ENCODE assay signal across 26 mouse cellular contexts in genomic region chr13:107087355-107087754, GRCm38 (mm10).
A peak's percentile ranks its signal among the peaks of the same experiment; 100 is the strongest.
DNase-seq lines count a peak whose midpoint lies in the region; ATAC-seq lines count a peak whose summit lies in the region.
"Had no signal": no experiment of that assay in that cellular context is flagged by ENCODE, and none has a peak within 500 bp of the region (broad histone marks: within the 10 kb centered on the region; RNA-seq: fewer than 3 reads in every experiment).

No protein-coding gene starts in this region.

- H3K36me3 ChIP-seq in liver, embryonic 13.5 days, result peaks cover 21% of the 10 kb centered on the region
- H3K36me3 ChIP-seq in forebrain, embryonic 14.5 days (ENCODE audit: control insufficient read depth, insufficient read depth, low read length), result no peaks in the 10 kb centered on the region
- H3K36me3 ChIP-seq: embryonic facial prominence, embryonic 12.5 days; forebrain, embryonic 12.5 days; hindbrain, embryonic 10.5 days; kidney, embryonic 15.5 days; lung, embryonic 15.5 days; midbrain, embryonic 12.5 days had no signal

- 0 out of 2 replicates have a peak overlapping the region, but pooled peaks have one; percentile 2 for H3K9ac ChIP-seq in liver, embryonic 13.5 days
- H3K9ac ChIP-seq in forebrain, embryonic 14.5 days (ENCODE audit: low read length), result no peak overlapping the region
- H3K9ac ChIP-seq: embryonic facial prominence, embryonic 12.5 days; forebrain, embryonic 12.5 days; kidney, embryonic 15.5 days; lung, embryonic 15.5 days; midbrain, embryonic 12.5 days had no signal

- intact Hi-C loops in heart, postnatal 10 days (cut with DNase I), result no loop called here

- peaks cover 35% of the 10 kb centered on the region for H3K4me1 ChIP-seq in liver, embryonic 13.5 days (replicated peaks)
- no peaks in the 10 kb centered on the region for H3K4me1 ChIP-seq in forebrain, embryonic 14.5 days (ENCODE audit: control insufficient read depth, insufficient read depth, low read length)
- H3K4me1 ChIP-seq: embryonic facial prominence, embryonic 12.5 days; forebrain, embryonic 12.5 days; hindbrain, embryonic 10.5 days; kidney, embryonic 15.5 days; lung, embryonic 15.5 days; midbrain, embryonic 12.5 days had no signal

- H3K9me3 ChIP-seq in liver, embryonic 13.5 days (replicated peaks), result no peaks in the 10 kb centered on the region
- no peaks in the 10 kb centered on the region for H3K9me3 ChIP-seq in forebrain, embryonic 14.5 days (replicated peaks; ENCODE audit: control insufficient read depth, low read length)
- H3K9me3 ChIP-seq: embryonic facial prominence, embryonic 12.5 days; forebrain, embryonic 12.5 days; hindbrain, embryonic 10.5 days; kidney, embryonic 15.5 days; lung, embryonic 15.5 days; midbrain, embryonic 12.5 days had no signal

- no peaks in the 10 kb centered on the region for H3K27me3 ChIP-seq in liver, embryonic 13.5 days
- H3K27me3 ChIP-seq in forebrain, embryonic 14.5 days (replicated peaks; ENCODE audit: control insufficient read depth, insufficient read depth, low read length), result no peaks in the 10 kb centered on the region
- H3K27me3 ChIP-seq: embryonic facial prominence, embryonic 12.5 days; forebrain, embryonic 12.5 days; kidney, embryonic 15.5 days; lung, embryonic 15.5 days; midbrain, embryonic 12.5 days; Patski had no signal

- WGBS in liver, embryonic 13.5 days (ENCODE audit: insufficient replicate concordance), result 43% methylated on average over 6 of the region's 6 CpGs
- WGBS in forebrain, embryonic 14.5 days, result 77% methylated on average over 6 of the region's 6 CpGs

- no peak overlapping the region for H3K4me3 ChIP-seq in liver, embryonic 13.5 days (replicated peaks)
- no peak overlapping the region for H3K4me3 ChIP-seq in forebrain, embryonic 14.5 days (ENCODE audit: low read depth, low read length)
- H3K4me3 ChIP-seq: embryonic facial prominence, embryonic 12.5 days; forebrain, embryonic 12.5 days; gastrocnemius, adult 2 months; hindbrain, embryonic 10.5 days; kidney, embryonic 15.5 days; left cerebral cortex, adult 2 months; lung, embryonic 15.5 days; midbrain, embryonic 12.5 days had no signal

- peak; percentile 91 for ATAC-seq in liver, embryonic 13.5 days (ENCODE audit: low read depth)
- peak; percentile 95 for ATAC-seq in megakaryocyte-erythroid progenitor cell, adult 5-6 weeks (replicated peaks; ENCODE audit: low FRiP score, low TSS enrichment, poor library complexity, severe bottlenecking)
- no peak for ATAC-seq in forebrain, embryonic 14.5 days
- ATAC-seq: CD4-positive, CD25-positive, alpha-beta regulatory T cell, adult 4 months; hindbrain, postnatal 0 days; Patski had no signal

- H3K27ac ChIP-seq in liver, embryonic 13.5 days, result peak overlapping the region; percentile 80
- no peak overlapping the region for H3K27ac ChIP-seq in forebrain, embryonic 14.5 days (ENCODE audit: low read depth, low read length)
- H3K27ac ChIP-seq: embryonic facial prominence, embryonic 12.5 days; forebrain, embryonic 12.5 days; gastrocnemius, adult 2 months; hindbrain, embryonic 10.5 days; hindbrain, postnatal 0 days; kidney, embryonic 15.5 days; left cerebral cortex, adult 2 months; lung, embryonic 15.5 days; macrophage; midbrain, embryonic 12.5 days had no signal

- H3K4me2 ChIP-seq in liver, embryonic 13.5 days, result no peak overlapping the region
- no peak overlapping the region for H3K4me2 ChIP-seq in forebrain, embryonic 14.5 days (ENCODE audit: low read length)
- H3K4me2 ChIP-seq: embryonic facial prominence, embryonic 12.5 days; forebrain, embryonic 12.5 days; heart, embryonic 11.5 days; kidney, embryonic 15.5 days; lung, embryonic 15.5 days; midbrain, embryonic 12.5 days had no signal

- peak; percentile 17 for DNase-seq in heart, adult 11 months
- DNase-seq in heart, postnatal 10 days, result no peak
- DNase-seq in c-Kit-positive CD71-positive TER-119-positive erythroid progenitor cells, embryonic 14.5 days (ENCODE audit: low spot score), result peak; percentile 64
- peak; percentile 68 for DNase-seq in liver, embryonic 13.5 days
- DNase-seq in forebrain, embryonic 14.5 days (ENCODE audit: low spot score), result no peak
- DNase-seq in MN1 (ENCODE audit: low spot score), result no peak
- DNase-seq: adrenal gland, adult 2 months; cerebellum, adult 2 months; cerebellum, postnatal 25 days; gastrocnemius, adult 2 months; kidney, adult 11 months; kidney, postnatal 36 days; right cerebral cortex, postnatal 14 days had no signal

Comparison
In these comparisons a context has a peak if more than half of its experiments do, and no peak if none do; other contexts are left out.
1. DNase-seq: peak in heart, adult 11 months (single experiment), c-Kit-positive CD71-positive TER-119-positive erythroid progenitor cells, embryonic 14.5 days (single experiment) and liver, embryonic 13.5 days (single experiment); none in heart, postnatal 10 days (0 of 2), forebrain, embryonic 14.5 days (single experiment) and MN1 (single experiment).